Mouse (Mus musculus) kidney, postnatal 36 days (tissue): ENCODE data around the gene D130052B06Rik.

Experiments used
- DNase-seq, 2 experiments: peaks; one replicate each; pipeline ENCODE4 v3.0.0; 2021 to 2022; ENCODE audit warnings: mixed read lengths in 2 of 2

Gene D130052B06Rik

DNA sequence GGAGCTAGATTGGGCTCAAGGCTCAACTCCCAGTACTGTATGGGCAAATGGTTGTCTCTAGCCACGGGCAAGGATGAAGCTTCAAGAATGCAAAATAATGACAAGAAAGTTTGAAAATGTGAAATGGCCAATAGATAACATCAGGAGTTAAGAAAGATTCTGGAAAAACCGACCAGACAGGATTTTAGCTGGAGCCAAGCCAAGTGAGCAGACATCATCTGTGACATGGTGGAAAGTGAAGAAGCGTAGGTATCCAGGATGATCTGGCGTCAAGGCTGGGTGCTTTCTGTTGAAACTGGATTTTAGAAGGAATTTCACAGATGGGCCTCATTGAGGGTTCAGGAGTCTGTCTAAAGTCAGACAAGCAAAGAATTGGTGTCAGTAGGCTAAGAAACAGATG is at the start of gene D130052B06Rik:
TSS of gene D130052B06Rik (plus strand) at position 317 of the 400 bp plus-strand sequence.
- DNase-seq: no peak

DNA sequence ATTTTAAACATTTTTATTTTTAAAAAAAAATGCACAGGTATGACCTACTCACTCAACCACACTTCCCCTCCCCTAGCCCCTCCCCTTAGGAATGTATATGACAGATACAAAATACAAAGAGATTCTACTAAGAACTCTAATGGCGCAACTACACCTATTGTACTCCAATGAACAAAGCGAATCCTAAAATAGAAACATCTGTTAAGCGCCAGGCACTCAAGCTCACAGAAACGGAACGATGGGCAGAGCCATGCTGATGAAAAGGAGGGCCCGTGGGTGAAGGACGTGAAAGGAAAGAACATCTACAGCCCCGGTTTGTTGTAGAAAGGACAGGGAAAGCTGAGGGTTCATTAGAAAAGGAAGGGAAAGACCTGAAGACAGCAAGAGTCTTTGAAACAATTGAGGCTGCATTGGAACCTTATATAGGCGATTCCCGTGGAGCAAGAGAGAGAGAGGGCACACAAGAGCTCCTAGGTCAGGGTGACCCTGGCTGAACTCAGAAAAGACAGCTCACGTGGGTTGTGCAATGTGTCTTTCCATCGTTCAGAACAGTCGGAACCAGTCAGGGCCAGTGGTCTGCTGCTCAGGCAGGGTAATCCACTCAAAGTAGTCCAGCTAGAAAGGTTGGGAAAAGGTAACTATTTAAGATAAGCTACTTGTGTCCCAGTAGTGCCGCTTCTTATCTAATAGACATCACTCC is 48.1 kb upstream of the D130052B06Rik start:
- no peak for DNase-seq

DNA sequence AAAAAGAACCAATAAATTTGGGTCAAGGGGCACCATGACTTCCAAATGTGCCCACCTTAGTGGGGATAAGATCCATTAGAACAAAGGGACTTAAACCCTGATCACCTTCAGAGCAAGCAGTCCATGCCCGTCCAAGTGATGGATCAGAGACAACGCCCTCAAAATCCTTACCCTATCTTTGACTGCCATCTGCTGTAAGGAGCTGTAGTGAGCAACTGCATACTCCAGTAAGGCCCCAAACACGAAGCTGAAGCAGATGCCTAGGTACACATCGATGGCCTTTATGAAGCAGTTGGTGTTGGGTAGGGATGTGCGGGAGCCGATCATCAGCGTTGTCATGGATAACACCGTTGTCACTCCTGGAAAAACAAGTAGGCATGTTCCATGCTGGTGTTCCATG is 45.0 kb upstream of the D130052B06Rik start:
- peak; percentile 4 to 22 for DNase-seq

DNA sequence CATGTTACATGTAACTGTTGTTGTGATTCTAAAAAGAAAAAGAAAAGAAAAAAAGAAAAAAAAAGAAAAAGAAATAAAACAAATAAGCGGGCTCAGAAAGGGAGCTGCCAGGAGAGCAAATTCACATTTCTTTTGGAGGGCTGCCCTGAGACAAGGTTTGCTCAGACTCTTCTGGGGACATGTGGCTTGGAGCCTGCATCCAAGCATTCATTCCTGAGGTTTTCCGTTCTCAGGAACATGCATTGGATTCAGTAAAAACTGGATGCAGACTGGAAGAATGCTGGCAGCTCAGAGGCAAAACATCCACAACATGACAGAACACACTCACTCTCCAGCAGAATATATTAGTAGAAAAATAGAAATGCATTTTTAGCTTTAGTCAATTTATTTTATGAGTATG is 35.2 kb upstream of the D130052B06Rik start:
- no peak for DNase-seq

DNA sequence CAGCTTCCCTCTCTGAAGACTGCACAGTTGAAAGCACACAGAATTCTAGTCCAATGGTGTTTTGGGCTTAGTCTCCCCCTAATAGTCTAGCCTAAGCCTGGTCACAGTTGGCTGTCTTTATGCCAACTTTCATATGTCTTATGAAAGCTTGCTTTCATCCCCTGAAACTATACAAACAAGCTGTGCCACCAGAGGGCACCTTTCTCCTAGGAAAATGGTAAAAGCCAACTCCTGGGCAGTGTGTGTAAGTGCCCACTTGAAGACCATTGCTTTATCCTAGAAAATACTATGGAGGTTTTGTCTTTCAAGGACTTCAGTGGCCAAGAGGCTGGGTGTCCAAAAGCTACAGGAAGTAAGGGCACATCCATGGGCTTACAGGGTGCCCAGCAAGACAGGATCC is 28.7 kb upstream of the D130052B06Rik start:
- peak; percentile 6 to 54 for DNase-seq

DNA sequence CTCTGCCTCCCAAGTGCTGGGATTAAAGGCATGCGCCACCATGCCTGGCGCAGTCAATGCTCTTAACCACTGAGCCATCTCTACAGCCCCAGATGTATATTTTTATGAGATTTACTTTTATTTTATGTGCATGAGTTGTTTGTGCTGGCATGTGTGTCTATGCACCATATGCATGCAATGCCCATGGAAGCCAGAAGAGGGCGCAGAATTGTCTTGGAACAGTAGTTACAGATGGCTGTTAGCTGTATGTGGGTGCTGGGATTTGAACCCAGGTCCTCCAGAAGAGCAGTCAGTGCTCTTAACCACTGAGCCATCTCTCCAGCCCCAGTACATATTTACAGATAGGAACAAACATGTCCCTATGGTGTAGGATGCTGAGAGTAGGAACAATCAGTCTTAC is 24.2 kb upstream of the D130052B06Rik start:
- peak in 1 of 2 experiments; percentile 24 for DNase-seq

DNA sequence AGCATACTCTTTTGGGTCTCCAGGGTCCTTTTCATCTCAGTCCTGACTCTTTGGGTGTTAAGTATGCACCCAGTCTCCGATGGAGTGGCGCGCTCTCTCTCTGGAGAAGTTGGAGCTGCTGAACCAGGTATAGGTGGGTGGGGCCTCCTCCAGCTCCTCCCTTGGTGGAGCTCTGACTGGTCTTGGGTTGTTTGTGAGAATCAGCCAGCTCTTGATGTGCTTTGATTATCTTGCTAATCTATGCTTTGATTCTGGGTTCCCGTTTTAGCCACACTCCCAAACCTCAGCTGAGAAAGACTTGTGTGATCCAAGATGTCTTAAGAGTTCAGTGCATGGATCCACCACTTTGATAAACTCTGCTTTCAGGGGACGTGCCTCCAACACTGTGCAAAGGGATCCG is 20.2 kb upstream of the D130052B06Rik start, which contains the start of gene Gabrp:
TSS of gene Gabrp (minus strand) at position 101 of the 400 bp plus-strand sequence.
- no peak for DNase-seq

DNA sequence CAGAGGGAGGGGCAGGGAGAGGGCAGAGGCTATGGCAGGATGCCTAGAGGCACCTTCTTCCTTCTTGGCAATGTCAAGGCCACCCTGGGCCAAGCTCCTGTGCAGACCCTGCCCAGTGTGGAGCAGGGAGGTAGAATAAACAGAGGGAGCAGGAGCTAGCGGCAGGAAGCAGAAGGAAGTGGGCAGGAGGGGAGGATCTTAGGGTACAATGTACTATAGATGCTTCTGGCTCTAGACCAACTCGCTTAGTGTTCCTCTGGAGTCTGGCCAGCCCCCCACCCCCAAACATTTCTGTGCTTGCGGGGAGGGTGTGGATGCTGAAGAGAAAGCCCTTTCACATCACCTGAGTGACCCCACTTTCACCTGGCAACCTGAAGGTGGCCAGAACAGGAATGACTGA is 19.5 kb upstream of the D130052B06Rik start:
- no peak for DNase-seq

DNA sequence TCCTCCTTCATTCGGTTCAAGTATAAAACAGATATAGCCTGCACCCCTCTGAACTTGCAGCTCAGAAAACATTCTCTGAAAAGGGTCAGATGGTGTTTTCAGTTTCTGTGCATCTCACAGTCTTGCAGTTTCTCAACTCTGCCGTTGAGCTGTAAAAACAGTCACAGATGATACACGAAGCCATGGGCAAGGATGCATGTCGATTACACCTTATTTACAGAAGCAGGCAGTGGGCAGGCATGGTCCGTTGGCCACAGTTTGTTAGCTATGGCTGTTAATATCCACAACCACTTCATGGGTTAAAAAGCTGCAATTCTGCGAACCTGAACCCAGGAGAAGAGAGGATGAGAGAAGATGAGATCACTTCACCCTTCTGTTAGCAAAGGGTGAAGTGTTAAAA is 12.5 kb upstream of the D130052B06Rik start:
- no peak for DNase-seq

DNA sequence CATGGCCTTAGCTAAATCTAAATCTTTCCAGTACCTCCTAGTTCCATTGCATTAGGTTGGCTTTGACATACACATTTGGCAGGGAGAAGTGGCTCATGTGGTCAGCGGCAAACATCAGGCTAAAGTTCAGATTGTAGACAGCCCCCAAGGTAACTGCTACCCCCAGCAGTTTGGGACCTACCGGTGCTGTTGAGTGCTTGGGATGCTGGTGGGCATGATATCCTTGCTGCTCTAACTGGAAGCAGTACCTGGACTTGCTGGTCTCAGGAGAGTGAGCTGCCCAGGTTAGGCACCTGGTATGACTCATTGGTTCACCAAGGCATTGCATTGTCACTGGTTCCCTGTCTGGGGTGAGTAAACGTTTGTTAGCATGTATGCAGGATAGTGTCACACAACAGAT is 8.3 kb upstream of the D130052B06Rik start:
- DNase-seq: no peak

DNA sequence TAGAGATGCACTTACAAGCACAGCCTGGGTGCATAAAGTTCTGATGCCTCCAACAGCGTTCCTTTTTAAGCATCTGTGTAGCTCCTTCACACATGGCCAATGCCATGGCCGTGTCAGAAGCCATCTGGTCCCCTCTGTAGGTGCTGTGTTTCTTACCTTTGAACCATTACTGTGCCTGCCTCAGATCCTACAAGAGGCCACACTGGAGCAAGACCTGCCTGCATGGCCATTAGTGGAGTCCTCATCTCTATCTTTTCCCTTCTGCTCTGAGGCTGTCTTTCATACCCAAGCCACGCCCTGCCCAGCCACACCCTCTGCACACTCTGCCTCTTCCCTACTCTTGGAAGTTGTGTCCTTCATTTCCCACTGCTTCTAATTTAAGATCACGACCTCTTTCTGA is 6.3 kb upstream of the D130052B06Rik start:
- no peak for DNase-seq

DNA sequence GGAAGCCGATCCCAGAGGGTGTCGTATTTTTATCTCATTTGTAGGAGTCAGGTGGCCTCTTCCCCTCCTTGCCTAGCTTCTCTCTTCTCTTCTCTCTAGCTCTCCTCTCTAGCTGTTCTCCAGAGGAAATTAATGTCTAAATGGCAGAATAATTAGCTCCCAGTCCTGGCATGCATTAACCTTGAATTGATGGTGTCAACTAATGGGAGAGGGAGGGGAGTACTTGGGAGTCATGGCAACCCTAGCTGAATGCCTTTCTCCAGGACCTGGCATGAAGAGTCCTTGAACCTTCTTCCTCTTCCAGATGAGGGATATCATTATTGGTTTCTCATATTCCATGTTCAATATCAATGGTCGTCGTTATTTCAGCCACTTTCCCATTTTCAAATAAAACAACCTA is 2.4 kb upstream of the D130052B06Rik start:
- peak in 1 of 2 experiments; percentile 16 for DNase-seq

DNA sequence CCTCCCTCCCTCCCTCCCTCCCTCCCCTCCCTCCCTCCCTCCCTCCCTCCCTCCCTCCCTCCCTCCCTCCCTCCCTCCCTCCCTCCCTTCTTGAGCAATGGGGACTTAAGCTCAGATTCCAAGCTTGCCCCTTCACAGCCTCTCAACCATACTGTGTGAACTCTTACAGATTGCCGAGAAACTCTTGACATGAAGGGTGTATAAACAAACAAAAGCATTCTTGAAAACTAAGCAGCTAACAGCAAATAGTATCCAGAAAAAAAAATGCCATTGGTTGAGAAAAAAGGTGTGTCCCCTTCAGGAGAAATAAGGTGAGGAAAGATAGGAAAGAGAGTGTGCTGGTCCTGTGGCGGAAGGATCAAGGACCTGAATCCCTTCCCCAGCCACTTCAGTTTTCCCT is 4.1 kb downstream of the D130052B06Rik start:
- DNase-seq: no peak

DNA sequence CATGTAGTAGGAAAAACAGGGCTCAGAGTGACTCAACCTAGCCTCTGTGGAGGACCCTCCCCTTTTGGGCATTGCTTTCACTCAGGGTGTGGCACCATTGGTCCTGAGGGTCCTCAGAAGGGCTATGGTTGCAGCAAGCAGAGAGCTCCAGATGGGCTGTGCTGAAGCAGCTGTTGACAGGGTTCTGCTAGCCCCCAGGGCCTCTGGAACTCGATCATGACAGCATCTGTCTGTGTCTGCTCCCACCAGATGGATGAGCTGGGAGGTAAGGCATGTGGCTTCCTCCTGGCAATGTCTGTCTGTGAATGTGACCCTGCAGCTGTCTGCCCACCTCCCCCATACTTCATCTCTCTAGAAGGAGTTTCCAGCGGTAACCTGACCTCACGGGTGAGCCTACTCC is 8.7 kb downstream of the D130052B06Rik start:
- no peak for DNase-seq

DNA sequence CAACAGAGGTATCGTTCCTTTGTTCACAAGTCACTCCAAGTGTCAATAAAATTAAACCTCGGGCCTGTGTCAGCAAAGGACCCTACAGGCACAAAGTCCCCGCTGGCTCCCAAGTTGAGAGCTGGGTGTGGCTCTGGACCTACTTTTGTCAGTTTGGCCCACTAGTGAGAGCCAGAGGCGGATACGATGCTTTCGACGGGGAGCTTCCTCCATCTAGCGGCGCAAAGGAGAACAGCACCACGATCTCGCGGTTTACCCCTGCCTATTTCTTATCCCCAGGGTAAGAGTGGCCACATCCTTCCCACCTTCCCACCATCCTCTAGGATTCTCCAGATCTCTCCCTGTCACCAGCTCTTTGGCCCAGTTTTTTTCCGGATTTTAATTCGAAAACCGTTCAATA is 15.1 kb downstream of the D130052B06Rik start:
- DNase-seq: peak; percentile 45 to 77

DNA sequence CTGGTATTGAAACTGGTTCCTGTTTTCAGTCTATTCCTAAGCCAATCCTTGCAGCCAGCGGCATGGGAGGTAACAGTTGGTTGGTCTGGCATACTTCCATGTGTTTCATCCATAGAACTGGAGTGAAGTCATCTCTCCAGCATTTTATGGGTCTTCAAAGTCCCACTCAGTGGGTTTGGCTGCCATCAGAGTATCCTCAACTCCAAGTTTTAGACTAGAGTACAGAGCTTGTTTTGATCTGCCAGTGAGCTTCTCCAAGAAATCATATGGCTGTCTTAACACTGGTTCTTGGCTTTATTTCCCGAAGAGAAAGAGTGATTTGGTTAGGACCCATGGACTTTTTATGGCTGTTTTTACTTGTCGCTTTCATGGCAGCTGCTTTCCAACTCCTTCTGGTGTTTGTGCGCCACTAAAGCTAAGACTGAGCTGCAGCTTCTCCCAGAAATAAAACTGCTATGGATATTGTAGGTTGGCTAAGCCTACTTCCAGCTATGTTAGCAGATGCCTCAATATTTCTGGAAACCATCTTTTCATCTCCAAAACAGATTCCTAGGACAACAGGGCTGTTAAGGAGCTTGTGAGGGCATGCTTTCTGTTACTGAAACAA is 28.1 kb downstream of the D130052B06Rik start:
- no peak for DNase-seq

DNA sequence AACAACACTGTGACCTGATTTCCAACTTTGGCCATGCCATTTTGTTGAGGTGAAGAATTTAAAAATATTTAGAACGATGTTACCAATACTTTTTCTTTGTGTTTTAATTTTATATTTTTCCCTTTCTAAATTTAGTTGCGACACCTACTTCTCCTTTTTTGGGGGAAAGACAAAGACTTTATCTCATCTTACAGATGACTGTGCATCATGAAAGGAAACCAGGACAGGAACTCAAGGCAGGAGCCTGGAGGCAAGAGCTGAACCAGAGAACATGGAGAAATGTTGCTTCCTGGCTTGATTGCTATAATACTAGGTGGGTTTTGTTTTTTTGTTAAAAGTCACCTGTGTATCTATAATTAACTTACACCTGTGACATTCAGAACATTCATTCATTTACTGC is 38.0 kb downstream of the D130052B06Rik start:
- no peak for DNase-seq

DNA sequence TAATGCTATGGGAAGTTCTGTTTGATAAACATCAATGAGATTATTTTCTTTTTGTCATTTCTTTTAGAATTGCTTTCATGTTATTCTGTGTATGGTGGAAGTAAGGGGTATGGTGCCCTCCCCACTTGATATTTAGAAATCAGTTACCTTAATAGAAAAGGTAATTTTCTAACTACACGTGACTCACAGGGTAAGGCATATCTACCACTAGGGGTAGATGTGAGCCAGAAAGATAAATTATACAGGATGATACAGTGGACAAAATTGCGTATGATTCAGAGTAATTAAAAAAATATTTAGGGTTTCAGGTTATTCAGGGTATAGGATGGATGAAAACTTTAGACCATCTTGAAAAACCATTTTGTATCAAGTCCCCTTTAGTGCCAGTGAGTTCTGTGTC is 50.3 kb downstream of the D130052B06Rik start:
- no peak for DNase-seq

DNA sequence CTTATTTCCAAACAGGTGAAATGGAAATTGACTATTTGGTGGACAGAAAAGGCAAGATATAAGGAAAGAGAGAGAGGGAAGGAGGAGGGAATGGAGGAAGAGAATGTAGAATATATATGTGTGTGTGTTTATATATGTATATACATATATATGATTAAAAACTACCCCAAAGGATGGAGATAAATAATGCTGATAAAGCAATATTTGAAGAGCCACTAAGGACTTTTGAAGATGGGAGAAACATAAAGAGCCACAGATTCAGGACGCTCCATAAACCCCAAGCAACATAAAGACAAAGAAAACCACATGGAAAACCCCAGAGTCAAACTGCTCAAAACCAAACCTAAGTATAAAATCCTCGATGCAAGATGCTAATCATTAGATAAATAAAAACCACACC is 55.4 kb downstream of the D130052B06Rik start:
- no peak for DNase-seq

DNA sequence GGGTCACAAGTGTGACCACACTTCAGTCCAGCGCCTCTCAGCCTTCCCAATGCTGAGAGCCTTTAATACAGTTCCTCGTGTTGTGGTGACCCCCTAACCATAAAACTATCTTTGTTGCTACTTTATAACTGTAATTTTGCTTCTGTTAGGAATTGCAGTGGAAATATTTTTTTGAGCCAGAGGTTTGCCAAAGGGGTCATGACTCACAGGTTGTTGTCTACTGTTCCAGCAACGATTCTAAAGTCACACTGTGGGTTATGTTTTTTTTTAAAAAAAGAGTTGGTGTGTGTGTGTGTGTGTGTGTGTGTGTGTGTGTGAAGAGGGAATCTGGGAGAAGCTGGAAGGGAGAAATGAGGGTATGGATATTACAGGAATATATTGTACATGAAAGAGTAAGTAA is 56.1 kb downstream of the D130052B06Rik start:
- no peak for DNase-seq

DNA sequence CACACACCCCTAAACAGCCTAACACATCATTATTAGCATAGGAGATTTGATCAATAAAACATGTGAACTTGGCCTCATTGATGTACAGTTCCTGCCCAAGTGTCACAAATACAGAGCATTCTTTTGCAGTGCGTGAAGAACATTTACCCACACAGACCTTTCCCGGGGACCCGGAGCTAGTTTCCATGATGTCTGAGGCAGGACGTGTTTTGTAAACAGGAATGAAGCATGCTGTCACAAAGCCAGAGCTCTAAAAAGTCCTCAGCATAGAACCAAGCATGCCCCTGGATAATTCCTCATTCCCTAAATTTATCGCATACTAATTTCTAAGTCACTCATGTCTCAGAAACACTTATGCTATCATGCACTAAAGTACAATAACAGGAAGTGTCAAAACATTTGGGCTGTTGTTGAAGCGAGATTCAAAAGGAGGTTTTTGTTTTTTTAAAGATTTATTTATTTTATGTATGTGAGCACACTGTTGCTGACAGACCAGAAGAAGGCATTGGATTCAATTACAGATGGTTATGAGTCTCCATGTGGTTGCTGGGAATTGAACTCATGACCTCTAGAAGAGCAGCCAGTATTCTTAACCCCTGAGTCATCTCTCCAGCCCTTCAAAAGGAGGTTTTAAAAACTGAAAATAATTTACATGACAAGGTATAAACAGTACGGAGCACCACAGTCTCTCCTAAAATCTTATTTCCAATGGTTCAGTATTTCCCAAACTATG is 56.9 kb downstream of the D130052B06Rik start:
- DNase-seq: no peak

DNA sequence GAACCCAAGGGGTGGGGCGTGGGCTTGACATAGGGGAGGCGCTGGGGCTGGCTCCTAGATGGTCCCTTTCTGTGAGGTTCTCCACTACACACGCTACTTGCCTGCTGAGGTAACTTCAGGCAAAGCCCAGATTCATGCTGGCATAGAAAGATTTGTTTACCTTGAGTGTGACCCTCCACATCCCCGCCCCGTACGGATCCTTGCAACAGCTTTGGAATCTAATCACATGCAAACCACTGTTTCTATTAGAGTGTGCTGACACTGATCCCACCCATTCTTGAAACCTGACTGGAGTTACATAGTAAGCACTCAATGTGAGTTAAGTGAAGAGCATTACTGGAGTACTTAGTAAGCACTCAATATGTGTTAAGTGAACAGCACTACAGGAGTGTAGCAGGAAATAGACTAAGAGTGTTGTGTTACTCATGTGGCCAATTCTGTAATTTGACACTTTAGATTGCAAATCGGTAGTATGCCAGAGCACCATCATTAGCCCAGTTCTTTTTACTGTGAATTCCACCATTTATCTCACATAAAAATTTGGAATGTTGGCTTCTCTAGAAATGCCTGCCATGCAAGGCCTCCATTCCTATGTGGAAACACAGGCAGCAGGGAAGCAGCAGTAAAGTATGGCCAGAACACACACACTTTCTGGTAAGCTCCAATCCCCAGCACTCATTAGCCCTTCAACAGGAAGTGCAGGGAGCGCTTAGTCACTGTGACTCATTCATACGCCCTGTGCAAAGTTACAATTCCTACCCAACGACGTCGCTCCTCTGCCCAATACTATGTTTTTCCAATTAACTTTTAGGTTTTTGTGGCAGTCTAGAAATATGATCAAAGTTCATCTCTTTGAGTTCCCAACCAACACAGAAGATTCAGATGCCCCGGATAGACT is 61.2 kb downstream of the D130052B06Rik start:
- no peak for DNase-seq

DNA sequence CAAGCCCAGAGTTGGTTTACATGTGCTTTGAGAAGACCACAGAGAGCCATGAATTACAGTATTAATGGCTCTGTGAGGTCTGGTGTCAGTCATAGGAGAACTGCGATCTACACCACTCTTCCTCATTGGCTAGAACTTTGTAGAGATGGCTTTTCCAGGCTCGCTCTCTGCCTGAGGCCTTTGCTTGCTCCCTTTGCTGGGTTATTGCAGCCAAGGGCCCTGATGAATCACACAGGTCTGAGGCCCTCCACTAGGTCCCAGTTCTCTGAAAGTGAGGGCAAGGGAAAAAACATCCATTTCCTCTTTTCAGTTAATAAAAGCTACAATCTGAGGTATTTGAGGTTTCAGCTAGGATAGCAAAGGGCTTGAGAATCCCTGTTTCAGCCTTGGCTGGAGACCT is 64.5 kb downstream of the D130052B06Rik start:
- DNase-seq: no peak
